Mouse (Mus musculus): Measurements from ENCODE around the gene Cyp21a1.

- TF ChIP-seq CTCF (conservative IDR thresholded peaks at IDR 0.05; ENCODE audit: low read length) (no peak), POU5F1 (IDR thresholded peaks at IDR 0.05; ENCODE audit: borderline replicate concordance, low read length) (no peak), NANOG (IDR thresholded peaks at IDR 0.05; ENCODE audit: borderline replicate concordance, low read length) (no peak)
Measured at GRCm38 (mm10) chr17:34761471-34761870, 42.9 kb downstream of the Cyp21a1 start.

All from E14TG2a.4 (cell line).